Mouse (Mus musculus): ENCODE measurements around the gene Ppp4r3b. TPM values are rescaled to one million over a fixed set of nuclear protein-coding genes. Genes with fewer than 3 reads are reported as not detected.

Gene Ppp4r3b
- polyA plus RNA-seq, 1 experiment from 2014 or later: 78.5 TPM

GRCm38 (mm10) chr11:29245988-29246387 lies 73.3 kb downstream of the Ppp4r3b start:
- Histone ChIP-seq H3K4me3 (ENCODE audit: low read depth, low read length) (peak overlapping the region; percentile 90), H3K4me1 (replicated peaks; ENCODE audit: control insufficient read depth, insufficient read depth, low read length) (peaks cover 10% of the 10 kb centered on the region), H3K9me3 (ENCODE audit: control insufficient read depth, low read length) (no peaks in the 10 kb centered on the region), H3K4me2 (ENCODE audit: low read length) (peak overlapping the region; percentile 62), H3K9ac (ENCODE audit: low read length) (peak overlapping the region; percentile 51; the same call in 1 of the 2 replicates), H3K27ac (ENCODE audit: low read depth) (no peak overlapping the region), H3K27me3 (replicated peaks; ENCODE audit: control insufficient read depth, insufficient read depth, low read length) (no peaks in the 10 kb centered on the region), H3K36me3 (ENCODE audit: control insufficient read depth, insufficient read depth, low read length) (peaks cover 25% of the 10 kb centered on the region)
- 55% methylated on average over 4 of the region's 4 CpGs for WGBS
- ATAC-seq (replicated peaks; ENCODE audit: low FRiP score, low TSS enrichment, low read depth) (no peak), DNase-seq (ENCODE audit: low spot score) (no peak)

- ATAC-seq (replicated peaks; ENCODE audit: low FRiP score, low TSS enrichment, low read depth) (peak; percentile 100), DNase-seq (ENCODE audit: low spot score) (peak; percentile 91)
- Histone ChIP-seq H3K27me3 (replicated peaks; ENCODE audit: control insufficient read depth, insufficient read depth, low read length) (no peaks in the 10 kb centered on the region), H3K27ac (ENCODE audit: low read depth) (peak within 1 kb of the TSS; percentile 39; the same call in 1 of the 2 replicates), H3K9me3 (ENCODE audit: control insufficient read depth, low read length) (no peaks in the 10 kb centered on the region), H3K4me1 (replicated peaks; ENCODE audit: control insufficient read depth, insufficient read depth, low read length) (peaks cover 10% of the 10 kb centered on the region), H3K9ac (ENCODE audit: low read length) (peak within 1 kb of the TSS; percentile 51), H3K36me3 (ENCODE audit: control insufficient read depth, insufficient read depth, low read length) (peaks cover 18% of the 10 kb centered on the region), H3K4me2 (ENCODE audit: low read length) (peak within 1 kb of the TSS; percentile 62), H3K4me3 (ENCODE audit: low read depth, low read length) (peak within 1 kb of the TSS; percentile 90)
- under 1% methylated on average over 53 of the region's 53 CpGs for WGBS
Observed at GRCm38 (mm10) chr11:29246883-29247650, 74.4 kb downstream of the Ppp4r3b start, which contains the start of gene Cfap36. Gene Cfap36, minus strand, starts transcription at chr11:29247409.

- H3K4me2 ChIP-seq (ENCODE audit: low read length): peak overlapping the region; percentile 47
- H3K4me1 ChIP-seq (replicated peaks; ENCODE audit: control insufficient read depth, insufficient read depth, low read length): peaks cover 10% of the 10 kb centered on the region
- H3K9me3 ChIP-seq (ENCODE audit: control insufficient read depth, low read length): no peaks in the 10 kb centered on the region
- no peak overlapping the region for H3K9ac ChIP-seq (ENCODE audit: low read length)
- peak overlapping the region; percentile 90 for H3K4me3 ChIP-seq (ENCODE audit: low read depth, low read length)
- peaks cover 11% of the 10 kb centered on the region for H3K36me3 ChIP-seq (ENCODE audit: control insufficient read depth, insufficient read depth, low read length)
- 95% methylated on average over 1 of the region's 1 CpGs for WGBS
- H3K27me3 ChIP-seq (replicated peaks; ENCODE audit: control insufficient read depth, insufficient read depth, low read length): no peaks in the 10 kb centered on the region
- no peak overlapping the region for H3K27ac ChIP-seq (ENCODE audit: low read depth)
- DNase-seq (ENCODE audit: low spot score): peak; percentile 54
- peak; percentile 9; the same call in 1 of the 2 replicates for ATAC-seq (replicated peaks; ENCODE audit: low FRiP score, low TSS enrichment, low read depth)
Observed at GRCm38 (mm10) chr11:29247725-29248124, 75.0 kb downstream of the Ppp4r3b start.

GRCm38 (mm10) chr11:29248386-29248785 lies 75.7 kb downstream of the Ppp4r3b start:
- ATAC-seq (replicated peaks; ENCODE audit: low FRiP score, low TSS enrichment, low read depth): no peak

GRCm38 (mm10) chr11:29254643-29255042 lies 82.0 kb downstream of the Ppp4r3b start:
- Histone ChIP-seq H3K27ac (ENCODE audit: low read depth) (no peak overlapping the region), H3K27me3 (replicated peaks; ENCODE audit: control insufficient read depth, insufficient read depth, low read length) (no peaks in the 10 kb centered on the region), H3K9ac (ENCODE audit: low read length) (no peak overlapping the region), H3K4me1 (replicated peaks; ENCODE audit: control insufficient read depth, insufficient read depth, low read length) (no peaks in the 10 kb centered on the region), H3K36me3 (ENCODE audit: control insufficient read depth, insufficient read depth, low read length) (no peaks in the 10 kb centered on the region), H3K4me2 (ENCODE audit: low read length) (no peak overlapping the region), H3K4me3 (ENCODE audit: low read depth, low read length) (no peak overlapping the region), H3K9me3 (ENCODE audit: control insufficient read depth, low read length) (peaks cover 6% of the 10 kb centered on the region; the same call in 1 of the 2 replicates)
- DNase-seq (ENCODE audit: low spot score) (no peak), ATAC-seq (replicated peaks; ENCODE audit: low FRiP score, low TSS enrichment, low read depth) (no peak)
- WGBS: 83% methylated on average over 1 of the region's 1 CpGs

More at GRCm38 (mm10) chr11:29248386-29248785, 75.7 kb downstream of the Ppp4r3b start:
- Histone ChIP-seq H3K27ac (ENCODE audit: low read depth) (no peak overlapping the region), H3K4me2 (ENCODE audit: low read length) (no peak overlapping the region), H3K9me3 (ENCODE audit: control insufficient read depth, low read length) (peaks cover 2% of the 10 kb centered on the region; the same call in 1 of the 2 replicates), H3K27me3 (replicated peaks; ENCODE audit: control insufficient read depth, insufficient read depth, low read length) (no peaks in the 10 kb centered on the region), H3K4me1 (replicated peaks; ENCODE audit: control insufficient read depth, insufficient read depth, low read length) (peaks cover 10% of the 10 kb centered on the region), H3K36me3 (ENCODE audit: control insufficient read depth, insufficient read depth, low read length) (peaks cover 6% of the 10 kb centered on the region; the same call in 1 of the 2 replicates), H3K9ac (ENCODE audit: low read length) (no peak overlapping the region), H3K4me3 (ENCODE audit: low read depth, low read length) (no peak overlapping the region)
- DNase-seq (ENCODE audit: low spot score): no peak
- WGBS: 98% methylated on average over 5 of the region's 5 CpGs

- peak; percentile 64 for DNase-seq (ENCODE audit: low spot score)
Observed at GRCm38 (mm10) chr11:29267824-29268223, 95.1 kb downstream of the Ppp4r3b start.

More at GRCm38 (mm10) chr11:29267824-29268223, 95.1 kb downstream of the Ppp4r3b start:
- Histone ChIP-seq H3K4me3 (ENCODE audit: low read depth, low read length) (no peak overlapping the region), H3K27ac (ENCODE audit: low read depth) (no peak overlapping the region), H3K27me3 (replicated peaks; ENCODE audit: control insufficient read depth, insufficient read depth, low read length) (no peaks in the 10 kb centered on the region), H3K9me3 (ENCODE audit: control insufficient read depth, low read length) (peaks cover 5% of the 10 kb centered on the region; the same call in 1 of the 2 replicates), H3K36me3 (ENCODE audit: control insufficient read depth, insufficient read depth, low read length) (no peaks in the 10 kb centered on the region), H3K9ac (ENCODE audit: low read length) (no peak overlapping the region), H3K4me1 (replicated peaks; ENCODE audit: control insufficient read depth, insufficient read depth, low read length) (no peaks in the 10 kb centered on the region), H3K4me2 (ENCODE audit: low read length) (no peak overlapping the region)
- 32% methylated on average over 3 of the region's 3 CpGs for WGBS
- no peak; the same call in 1 of the 2 replicates for ATAC-seq (replicated peaks; ENCODE audit: low FRiP score, low TSS enrichment, low read depth)

Other genes with a start within 250 kb of the Ppp4r3b start
- gene Pnpt1, start 42.1 kb upstream of the Ppp4r3b start, polyA plus RNA-seq (2014; fragmentation: Nextera tagmentation; extraction: Ambion mirVana): 41.4 and 44.9 TPM in 2 replicates
- 38.9 and 41.9 TPM in 2 replicates for gene Cfap36, start 74.5 kb downstream of the Ppp4r3b start, polyA plus RNA-seq (2014; fragmentation: Nextera tagmentation; extraction: Ambion mirVana)
- 19.4 and 20.9 TPM in 2 replicates for gene Ccdc88a, start 200.8 kb downstream of the Ppp4r3b start, polyA plus RNA-seq (2014; fragmentation: Nextera tagmentation; extraction: Ambion mirVana)

All from intestine, embryonic 14.5 days (tissue).